Mouse (Mus musculus) embryo, embryonic 9.5 days (tissue): Measurements from ENCODE around the gene Antxr1.

ENCODE experiments used
- DNase-seq: peaks from one replicate; pipeline ENCODE4 v3.0.0-alpha.2; 2017; ENCODE audit errors: extremely low spot score

The Antxr1 gene

GRCm38 (mm10) chr6:87292911-87293851 lies 42.4 kb downstream of the Antxr1 start:
- no peak for DNase-seq

DNA sequence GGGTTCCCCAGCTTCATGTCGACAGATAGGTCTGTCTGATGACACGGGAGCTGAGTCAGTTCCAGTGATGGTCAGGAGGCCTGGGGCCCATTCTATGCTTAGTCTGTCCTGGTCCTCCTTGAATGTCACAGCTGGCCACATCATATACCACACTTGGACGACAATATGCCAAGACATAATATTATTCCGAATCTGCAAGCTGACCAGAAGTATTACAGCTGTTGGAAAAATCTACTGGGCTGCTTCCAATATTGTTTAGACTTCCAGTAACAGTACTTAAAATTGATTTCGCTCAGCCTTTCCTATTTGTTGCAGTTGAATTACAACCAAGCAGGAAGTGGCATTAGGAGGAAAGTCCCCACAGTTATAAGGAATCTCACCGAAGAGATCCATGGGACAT lies 48.4 kb downstream of the Antxr1 start:
- no peak for DNase-seq

DNA sequence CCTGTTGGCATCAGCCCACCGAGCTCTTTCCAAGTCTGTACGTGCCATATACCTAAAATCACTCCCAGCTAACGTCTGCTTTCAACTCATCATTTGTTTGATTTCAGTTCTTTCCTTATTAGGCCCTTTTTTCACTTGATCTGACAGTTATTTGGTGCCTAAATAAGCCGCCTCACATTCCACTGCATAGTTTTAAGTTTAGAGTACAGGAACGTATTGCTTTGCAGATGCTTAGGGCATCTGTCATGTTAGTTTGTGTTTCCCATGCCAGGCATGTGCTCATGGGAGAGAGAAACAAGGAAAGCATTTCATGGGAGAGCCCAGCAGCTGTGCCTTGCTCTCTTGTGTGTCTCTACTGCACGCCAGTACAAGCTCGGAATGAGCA lies 50.3 kb downstream of the Antxr1 start:
- no peak for DNase-seq

DNA sequence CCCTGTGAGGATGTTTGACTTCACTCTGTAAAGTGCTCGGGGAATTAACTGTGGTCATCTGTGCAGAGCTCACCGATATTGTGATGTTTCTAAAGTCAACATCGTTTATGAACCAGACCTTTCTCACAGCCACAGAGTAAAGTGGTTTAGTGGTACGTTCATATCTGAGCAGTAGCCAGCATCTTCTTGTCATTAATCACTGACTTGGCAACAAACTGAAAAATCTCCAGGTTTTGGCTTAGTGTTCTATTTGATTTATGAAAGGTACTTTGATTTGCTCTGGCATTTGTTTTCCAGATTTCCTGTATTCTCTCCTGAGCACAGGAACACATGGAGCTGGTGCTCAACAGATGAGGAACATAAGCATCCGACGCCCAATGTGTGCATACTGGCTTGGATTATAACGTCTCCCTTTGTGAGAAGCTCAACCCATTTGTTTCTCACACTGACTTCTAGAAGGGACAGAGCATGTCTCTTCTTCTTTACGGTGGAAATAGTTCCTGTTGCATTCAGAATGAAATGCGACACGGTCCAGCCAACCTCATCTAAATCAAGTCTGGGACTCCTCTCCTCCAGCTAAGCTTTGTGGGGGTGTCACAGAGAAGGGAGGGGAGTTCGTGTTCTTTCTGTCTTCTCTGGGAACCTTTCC lies 50.8 kb downstream of the Antxr1 start:
- no peak for DNase-seq

- DNase-seq = no peak
These were observed 53.3 kb downstream of the Antxr1 start for GRCm38 (mm10) chr6:87282346-87282781.

DNA sequence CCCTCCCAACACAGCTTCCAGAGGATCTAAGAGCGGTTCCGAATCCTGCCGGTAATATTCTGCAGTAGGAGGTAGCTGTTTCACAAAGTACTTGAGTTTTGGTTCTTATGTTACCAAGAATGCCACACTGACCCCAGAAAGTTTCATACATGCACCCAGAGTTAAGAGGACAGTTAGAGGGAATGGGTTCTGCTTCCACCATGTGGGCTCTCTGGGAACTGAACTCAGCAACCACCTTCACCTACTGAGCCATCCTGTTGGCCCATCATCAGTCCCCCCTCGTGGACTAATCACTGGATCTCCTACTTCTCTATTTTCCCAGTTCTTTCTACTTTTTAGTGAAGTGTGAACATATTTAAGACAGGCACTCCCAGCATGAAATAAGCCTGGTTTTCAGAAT lies 53.9 kb downstream of the Antxr1 start:
- DNase-seq = no peak

DNA sequence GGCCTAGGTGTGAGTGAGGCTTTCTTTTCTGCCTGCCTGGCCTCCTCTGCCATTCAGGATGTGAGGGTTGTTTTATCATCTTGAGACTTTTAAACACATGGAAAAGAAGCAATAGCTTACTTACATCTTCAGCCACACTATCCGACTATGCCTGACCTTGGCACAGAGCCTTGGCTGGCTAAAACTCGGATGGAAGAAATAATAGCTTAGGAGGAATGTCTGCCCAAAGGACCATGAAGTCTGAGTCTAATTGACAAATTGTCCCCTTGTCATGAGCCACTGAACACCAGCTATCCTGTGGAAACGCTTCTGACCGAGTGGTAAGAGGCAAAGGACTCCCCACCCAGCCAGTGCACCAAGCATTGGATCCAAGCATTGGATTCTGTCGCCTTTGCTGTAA lies 57.5 kb downstream of the Antxr1 start:
- DNase-seq = no peak

DNA sequence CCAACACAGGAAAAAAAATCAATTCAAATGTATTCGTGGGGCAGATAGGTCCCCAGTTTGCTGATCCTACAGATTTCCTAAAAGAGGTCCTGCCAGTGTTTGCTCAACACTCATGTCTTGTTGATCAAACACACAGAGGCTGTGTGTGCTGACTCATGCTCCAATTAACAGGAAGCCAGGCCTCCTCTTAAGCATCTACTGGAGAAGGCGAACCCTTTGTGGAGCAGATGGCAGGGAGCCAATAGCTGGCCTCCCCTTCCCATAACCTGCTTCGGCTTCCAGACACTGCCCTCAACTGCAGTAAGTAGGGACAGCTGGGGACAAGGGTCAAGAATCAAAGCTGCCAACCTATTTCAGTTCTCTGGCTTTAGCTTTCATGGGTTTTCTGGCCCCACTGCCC lies 58.1 kb downstream of the Antxr1 start:
- no peak for DNase-seq

DNA sequence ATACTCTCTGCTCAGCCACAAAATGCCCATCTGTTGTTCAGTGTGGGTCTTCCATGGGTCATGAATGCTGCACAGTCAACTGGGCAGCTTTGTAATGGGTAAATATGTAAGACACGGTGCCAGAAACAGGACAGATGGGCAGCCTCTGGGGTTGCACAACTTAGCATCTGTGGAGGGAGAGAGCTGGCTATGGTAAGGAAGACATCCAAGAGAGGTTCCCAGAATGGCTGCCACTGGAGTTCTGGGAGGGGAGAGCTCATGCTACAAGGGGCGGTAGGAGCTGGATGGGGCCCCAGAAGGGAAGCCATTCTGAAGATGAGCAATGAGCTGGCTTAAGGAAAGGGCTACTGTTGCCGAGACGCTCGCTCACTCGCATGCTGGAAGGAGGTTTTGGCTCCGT lies 58.7 kb downstream of the Antxr1 start:
- no peak for DNase-seq

- DNase-seq = no peak
These were observed 60.8 kb downstream of the Antxr1 start for GRCm38 (mm10) chr6:87274779-87275178.

GRCm38 (mm10) chr6:87273791-87274190 lies 61.8 kb downstream of the Antxr1 start:
- DNase-seq = no peak

DNA sequence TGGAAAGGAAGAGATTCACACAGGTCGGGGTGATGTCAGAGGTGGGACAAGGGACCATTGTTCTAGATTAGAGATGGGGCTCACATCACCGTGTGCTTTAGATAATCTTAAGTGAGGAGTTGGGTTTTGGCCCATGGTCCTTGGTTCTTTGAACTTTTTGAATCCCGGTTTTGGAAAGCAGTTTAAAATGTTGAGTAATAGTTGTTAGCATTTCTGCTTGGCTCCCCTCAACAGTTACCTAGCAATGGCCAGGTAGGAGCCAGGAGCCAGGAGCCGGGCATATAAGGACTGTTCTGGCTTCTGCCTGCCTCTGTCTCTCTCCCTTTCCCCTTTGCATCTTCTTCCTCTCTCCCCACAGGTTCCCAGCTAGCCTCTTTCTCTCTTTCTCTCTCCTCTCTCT lies 62.5 kb downstream of the Antxr1 start:
- DNase-seq = no peak

DNA sequence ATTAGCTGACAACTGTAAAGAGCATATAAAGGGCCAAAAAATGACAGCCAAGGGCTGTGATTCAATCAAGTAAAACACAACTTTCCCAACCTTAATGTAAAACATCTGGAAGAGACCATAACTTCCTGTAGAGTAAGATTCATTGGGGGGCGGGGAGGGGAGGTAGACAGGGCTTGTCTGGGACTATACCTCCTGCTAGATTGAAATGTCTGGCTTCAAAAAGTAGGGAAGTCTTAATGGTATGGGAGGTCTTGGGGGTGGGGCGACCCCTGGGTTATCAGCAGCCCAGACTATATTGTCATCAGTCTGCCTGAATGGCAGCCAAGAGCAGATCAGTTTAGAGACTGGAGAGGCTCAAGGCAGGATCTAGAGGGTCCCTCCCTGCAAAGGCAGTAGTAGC lies 63.4 kb downstream of the Antxr1 start:
- DNase-seq = no peak

DNA sequence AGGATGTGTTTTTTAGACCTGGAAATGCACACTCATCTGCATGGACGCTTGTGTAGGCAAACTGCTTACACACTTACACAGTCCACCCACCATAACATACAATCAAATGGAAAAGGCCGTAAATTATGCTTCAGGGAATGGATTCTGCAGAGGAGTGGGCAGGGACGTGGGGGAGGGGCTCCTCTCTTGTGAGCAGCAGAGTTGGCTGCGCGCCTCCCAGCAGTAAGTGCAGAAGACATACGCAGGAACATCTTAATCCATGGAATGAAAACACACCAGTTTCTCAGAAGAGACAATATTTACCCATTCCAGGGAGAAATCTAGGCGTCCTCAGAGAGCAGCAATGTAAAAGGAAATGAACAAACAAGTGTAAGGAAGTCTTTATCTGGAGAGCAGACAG lies 65.2 kb downstream of the Antxr1 start:
- DNase-seq = no peak

DNA sequence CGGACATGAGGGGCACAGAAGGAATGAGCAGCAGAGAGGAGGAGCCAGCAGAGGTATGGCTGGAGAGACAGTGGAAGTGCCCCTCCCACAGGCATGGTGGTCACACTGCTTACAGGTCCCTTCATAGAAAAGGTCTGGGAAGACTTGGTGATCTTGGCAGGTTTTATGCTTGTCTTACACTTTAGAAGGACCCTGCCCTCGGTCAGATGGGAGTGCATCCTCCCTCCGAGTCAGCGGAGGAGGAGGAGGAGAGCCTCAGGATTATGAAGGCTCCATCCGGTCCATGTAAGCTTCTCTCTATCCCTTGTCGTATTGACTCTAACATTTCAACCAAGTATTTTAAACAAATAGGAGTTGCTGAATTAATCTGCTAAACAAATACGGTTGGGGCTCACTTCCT lies 65.7 kb downstream of the Antxr1 start:
- no peak for DNase-seq

DNA sequence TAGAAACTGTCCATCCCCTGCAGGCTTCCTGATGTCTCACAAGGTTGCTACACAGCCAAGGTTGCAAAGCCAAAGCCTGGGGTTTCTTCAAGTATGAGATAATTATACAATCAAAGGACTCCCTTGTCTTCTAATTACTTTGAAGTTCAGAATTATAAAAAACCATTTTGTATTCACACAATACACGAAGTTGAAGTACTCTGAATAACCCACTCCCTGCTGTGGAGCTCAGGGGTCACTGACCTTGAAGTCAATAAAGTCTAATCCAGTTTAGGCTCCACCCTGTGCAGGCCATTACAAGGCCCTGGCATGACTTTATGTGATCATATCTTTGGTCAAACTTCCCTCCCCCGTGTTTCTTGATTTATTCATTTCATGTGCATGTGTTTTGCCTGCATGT lies 73.0 kb downstream of the Antxr1 start:
- DNase-seq = no peak

- no peak for DNase-seq
These were observed 76.6 kb downstream of the Antxr1 start for GRCm38 (mm10) chr6:87258976-87259375.

GRCm38 (mm10) chr6:87257981-87258775 lies 77.4 kb downstream of the Antxr1 start:
- no peak for DNase-seq

GRCm38 (mm10) chr6:87257471-87257870 lies 78.2 kb downstream of the Antxr1 start:
- DNase-seq = no peak

GRCm38 (mm10) chr6:87255668-87256067 lies 80.0 kb downstream of the Antxr1 start:
- DNase-seq = no peak

DNA sequence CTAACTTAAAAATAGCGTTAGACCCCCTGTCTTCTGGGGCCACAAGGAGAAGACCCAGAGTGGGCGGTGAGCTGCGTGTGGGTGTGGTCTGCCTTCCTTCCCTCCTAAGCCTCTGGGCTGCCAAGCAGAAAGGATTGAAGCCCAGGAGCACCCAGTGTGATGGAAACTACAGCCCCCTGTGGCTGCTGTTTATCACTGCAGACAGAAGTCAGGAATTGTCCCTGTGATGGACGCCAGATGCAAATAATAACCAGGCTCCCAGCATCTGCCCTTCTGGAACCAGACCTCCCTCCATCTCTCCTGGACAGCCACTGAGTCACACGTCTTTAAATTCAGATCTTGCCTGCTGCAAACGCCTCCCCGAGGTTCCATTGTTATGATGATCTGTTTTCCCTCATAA lies 80.9 kb downstream of the Antxr1 start:
- no peak for DNase-seq

DNA sequence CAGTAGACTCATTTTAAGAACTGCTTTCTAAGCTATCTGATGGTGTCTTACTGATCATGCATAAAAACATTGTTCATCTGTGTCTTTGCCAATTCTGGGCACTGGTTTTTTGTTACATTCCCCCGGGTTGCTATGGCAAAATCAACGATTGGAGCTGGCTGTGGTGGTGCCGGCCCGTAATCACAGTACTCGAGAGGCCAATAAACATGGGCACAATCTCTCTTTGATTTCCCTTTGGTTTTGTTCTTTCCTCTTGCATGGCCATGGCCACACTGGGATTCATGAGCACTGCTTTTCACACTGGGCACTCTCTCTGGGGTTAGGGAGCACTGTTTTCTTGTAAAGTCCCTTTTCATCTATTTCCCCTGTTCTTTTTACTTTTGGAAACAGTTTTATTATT lies 83.9 kb downstream of the Antxr1 start:
- DNase-seq = no peak
